Mouse (Mus musculus) 3T3-L1 (cell line): ENCODE results near the gene Atpif1.
"Not testable (repeated sequence)": the region's sequence is repeated elsewhere in the genome, so short reads cannot be mapped to it uniquely, and the experiment has no call there.

Experiments
- DNase-seq: peaks from one replicate; pipeline ENCODE4 v3.0.0-alpha.2; 2015; ENCODE audit warnings: low read depth, low spot score

Gene Atpif1

GRCm38 (mm10) chr4:132532981-132533916 lies at the start of gene Atpif1:
TSS of gene Atpif1 (minus strand) at chr4:132533659.
- DNase-seq: peak; percentile 97

GRCm38 (mm10) chr4:132574809-132575347 lies 41.4 kb upstream of the Atpif1 start:
- no peak for DNase-seq

- DNase-seq: no peak
Observed at GRCm38 (mm10) chr4:132573327-132573726, 39.9 kb upstream of the Atpif1 start.

- DNase-seq: no peak
Observed at GRCm38 (mm10) chr4:132571190-132571589, 37.7 kb upstream of the Atpif1 start.

GRCm38 (mm10) chr4:132569115-132569514 lies 35.7 kb upstream of the Atpif1 start:
- DNase-seq: no peak

GRCm38 (mm10) chr4:132567361-132567779 lies 33.9 kb upstream of the Atpif1 start:
- no peak for DNase-seq

GRCm38 (mm10) chr4:132565089-132565747 lies 31.8 kb upstream of the Atpif1 start:
- DNase-seq: no peak

GRCm38 (mm10) chr4:132563965-132564364 lies 30.5 kb upstream of the Atpif1 start, which contains the start of gene Ptafr:
TSS of gene Ptafr (plus strand) at chr4:132564067.
- no peak for DNase-seq

GRCm38 (mm10) chr4:132563261-132563660 lies 29.8 kb upstream of the Atpif1 start:
- no peak for DNase-seq

GRCm38 (mm10) chr4:132555550-132555949 lies 22.1 kb upstream of the Atpif1 start:
- not testable (repeated sequence) for DNase-seq

- no peak for DNase-seq
Observed at GRCm38 (mm10) chr4:132554653-132555052, 21.2 kb upstream of the Atpif1 start.

- DNase-seq: no peak
Observed at GRCm38 (mm10) chr4:132554221-132554620, 20.8 kb upstream of the Atpif1 start.

GRCm38 (mm10) chr4:132545851-132546250 lies 12.4 kb upstream of the Atpif1 start:
- peak; percentile 84 for DNase-seq

GRCm38 (mm10) chr4:132542724-132543123 lies 9.3 kb upstream of the Atpif1 start:
- peak; percentile 67 for DNase-seq

- DNase-seq: no peak
Observed at GRCm38 (mm10) chr4:132541413-132541812, 8.0 kb upstream of the Atpif1 start.

GRCm38 (mm10) chr4:132539481-132539880 lies 6.0 kb upstream of the Atpif1 start:
- no peak for DNase-seq

- DNase-seq: peak; percentile 93
Observed at GRCm38 (mm10) chr4:132535406-132536121, 2.1 kb upstream of the Atpif1 start, which contains the start of gene Dnajc8. TSS of gene Dnajc8 (plus strand) at chr4:132535550.

- peak; percentile 57 for DNase-seq
Observed at GRCm38 (mm10) chr4:132532496-132532895, 963 bp downstream of the Atpif1 start.

- DNase-seq: no peak
Observed at GRCm38 (mm10) chr4:132530033-132530804, 3.2 kb downstream of the Atpif1 start.

GRCm38 (mm10) chr4:132529344-132529743 lies 4.1 kb downstream of the Atpif1 start:
- DNase-seq: no peak
